Mouse (Mus musculus) testis, adult 10 weeks (tissue): Measurements from ENCODE around the gene St3gal6. TPM values are rescaled to one million over a fixed set of nuclear protein-coding genes. Genes with fewer than 3 reads are reported as not detected.

Experiments used
- polyA plus RNA-seq: library from polyadenylated mRNA; stranded (reverse); fragments of 350-450 nt; fragmentation: Illumina TruSeq; extraction: RNeasy Lipid Tissue Mini Kit (QIAGEN cat#74804); gene quantifications from one replicate; pipeline ENCODE4 v1.2.3, GENCODE M21; 2014; ENCODE audit warnings: low read depth, low replicate concordance

Gene St3gal6
- 37.3 TPM for polyA plus RNA-seq

GRCm38 (mm10) chr16:58523972-58524850 is at the start of gene St3gal6:
Gene St3gal6, minus strand, starts transcription at chr16:58524243.

Other genes starting within 250 kb of the St3gal6 start
- gene Dcbld2, start 115.8 kb downstream of the St3gal6 start, polyA plus RNA-seq, result 16.7 TPM
- gene Gm813, start 92.7 kb upstream of the St3gal6 start, polyA plus RNA-seq, result not detected
- gene E330017A01Rik, start 114.5 kb upstream of the St3gal6 start, polyA plus RNA-seq, result 0.97 TPM
- 5.4 TPM for gene Cpox, start 146.0 kb upstream of the St3gal6 start, polyA plus RNA-seq
- gene Gpr15, start 194.8 kb upstream of the St3gal6 start, polyA plus RNA-seq, result 1.5 TPM
- gene Cldnd1, start 203.7 kb upstream of the St3gal6 start, polyA plus RNA-seq, result 57.0 TPM
- not detected for gene Olfr172, start 238.9 kb upstream of the St3gal6 start, polyA plus RNA-seq